Mouse (Mus musculus): ENCODE measurements around the gene Dop1b. TPM values are rescaled to one million over a fixed set of nuclear protein-coding genes. Genes with fewer than 3 reads are reported as not detected.
"Not testable (repeated sequence)": the region's sequence is repeated elsewhere in the genome, so short reads cannot be mapped to it uniquely, and the experiment has no call there.

Gene Dop1b
- polyA plus RNA-seq, 1 experiment, result 18.9 TPM

GRCm38 (mm10) chr16:93818691-93819324 lies 107.1 kb downstream of the Dop1b start:
- Histone ChIP-seq H3K27ac (replicated peaks; ENCODE audit: low read depth, low read length) (peak overlapping the region; percentile 67), H3K4me3 (ENCODE audit: insufficient read depth, low read depth, low read length) (no peak overlapping the region), H3K4me1 (ENCODE audit: control insufficient read depth, insufficient read depth, insufficient read length, low read length) (peaks cover 4% of the 10 kb centered on the region; the same call in 1 of the 2 replicates)

GRCm38 (mm10) chr16:93819325-93819696 lies 107.6 kb downstream of the Dop1b start:
- Histone ChIP-seq H3K4me3 (ENCODE audit: insufficient read depth, low read depth, low read length) (no peak overlapping the region), H3K4me1 (ENCODE audit: control insufficient read depth, insufficient read depth, insufficient read length, low read length) (peaks cover 4% of the 10 kb centered on the region; the same call in 1 of the 2 replicates), H3K27ac (replicated peaks; ENCODE audit: low read depth, low read length) (peak overlapping the region; percentile 51)

GRCm38 (mm10) chr16:93820040-93820439 lies 108.3 kb downstream of the Dop1b start:
- Histone ChIP-seq H3K4me1 (ENCODE audit: control insufficient read depth, insufficient read depth, insufficient read length, low read length) (peaks cover 4% of the 10 kb centered on the region; the same call in 1 of the 2 replicates), H3K4me3 (ENCODE audit: insufficient read depth, low read depth, low read length) (no peak overlapping the region), H3K27ac (replicated peaks; ENCODE audit: low read depth, low read length) (no peak overlapping the region)

GRCm38 (mm10) chr16:93821706-93822105 lies 110.0 kb downstream of the Dop1b start:
- Histone ChIP-seq H3K4me1 (ENCODE audit: control insufficient read depth, insufficient read depth, insufficient read length, low read length) (peaks cover 4% of the 10 kb centered on the region; the same call in 1 of the 2 replicates), H3K27ac (replicated peaks; ENCODE audit: low read depth, low read length) (no peak overlapping the region), H3K4me3 (ENCODE audit: insufficient read depth, low read depth, low read length) (no peak overlapping the region)

GRCm38 (mm10) chr16:93822433-93823225 lies 110.9 kb downstream of the Dop1b start:
- H3K4me3 ChIP-seq (ENCODE audit: insufficient read depth, low read depth, low read length); H3K27ac ChIP-seq (replicated peaks; ENCODE audit: low read depth, low read length); H3K4me1 ChIP-seq (ENCODE audit: control insufficient read depth, insufficient read depth, insufficient read length, low read length): not testable (repeated sequence)

GRCm38 (mm10) chr16:93824799-93825198 lies 113.1 kb downstream of the Dop1b start:
- Histone ChIP-seq H3K4me1 (ENCODE audit: control insufficient read depth, insufficient read depth, insufficient read length, low read length) (no peaks in the 10 kb centered on the region), H3K27ac (replicated peaks; ENCODE audit: low read depth, low read length) (no peak overlapping the region), H3K4me3 (ENCODE audit: insufficient read depth, low read depth, low read length) (no peak overlapping the region)

GRCm38 (mm10) chr16:93825463-93825862 lies 113.8 kb downstream of the Dop1b start:
- Histone ChIP-seq H3K4me3 (ENCODE audit: insufficient read depth, low read depth, low read length) (no peak overlapping the region), H3K4me1 (ENCODE audit: control insufficient read depth, insufficient read depth, insufficient read length, low read length) (no peaks in the 10 kb centered on the region), H3K27ac (replicated peaks; ENCODE audit: low read depth, low read length) (no peak overlapping the region)

- no peak overlapping the region for H3K4me3 ChIP-seq (ENCODE audit: insufficient read depth, low read depth, low read length)
- no peaks in the 10 kb centered on the region for H3K4me1 ChIP-seq (ENCODE audit: control insufficient read depth, insufficient read depth, insufficient read length, low read length)
- H3K27ac ChIP-seq (replicated peaks; ENCODE audit: low read depth, low read length), result no peak overlapping the region
These were observed 114.3 kb downstream of the Dop1b start for GRCm38 (mm10) chr16:93826054-93826453.

- not testable (repeated sequence) for H3K27ac ChIP-seq (replicated peaks; ENCODE audit: low read depth, low read length); H3K4me3 ChIP-seq (ENCODE audit: insufficient read depth, low read depth, low read length); H3K4me1 ChIP-seq (ENCODE audit: control insufficient read depth, insufficient read depth, insufficient read length, low read length)
These were observed 114.8 kb downstream of the Dop1b start for GRCm38 (mm10) chr16:93826478-93826877.

- no peak overlapping the region for H3K4me3 ChIP-seq (ENCODE audit: insufficient read depth, low read depth, low read length)
- H3K27ac ChIP-seq (replicated peaks; ENCODE audit: low read depth, low read length), result no peak overlapping the region
- no peaks in the 10 kb centered on the region for H3K4me1 ChIP-seq (ENCODE audit: control insufficient read depth, insufficient read depth, insufficient read length, low read length)
These were observed 115.2 kb downstream of the Dop1b start for GRCm38 (mm10) chr16:93826909-93827308.

- Histone ChIP-seq H3K27ac (replicated peaks; ENCODE audit: low read depth, low read length) (no peak overlapping the region), H3K4me3 (ENCODE audit: insufficient read depth, low read depth, low read length) (no peak overlapping the region), H3K4me1 (ENCODE audit: control insufficient read depth, insufficient read depth, insufficient read length, low read length) (no peaks in the 10 kb centered on the region)
These were observed 117.8 kb downstream of the Dop1b start for GRCm38 (mm10) chr16:93829526-93829925.

GRCm38 (mm10) chr16:93830071-93830470 lies 118.4 kb downstream of the Dop1b start:
- Histone ChIP-seq H3K27ac (replicated peaks; ENCODE audit: low read depth, low read length) (no peak overlapping the region), H3K4me3 (ENCODE audit: insufficient read depth, low read depth, low read length) (no peak overlapping the region)

GRCm38 (mm10) chr16:93830916-93831315 lies 119.2 kb downstream of the Dop1b start:
- no peak overlapping the region for H3K4me3 ChIP-seq (ENCODE audit: insufficient read depth, low read depth, low read length)
- H3K4me1 ChIP-seq (ENCODE audit: control insufficient read depth, insufficient read depth, insufficient read length, low read length), result no peaks in the 10 kb centered on the region
- H3K27ac ChIP-seq (replicated peaks; ENCODE audit: low read depth, low read length), result no peak overlapping the region

More at GRCm38 (mm10) chr16:93830071-93830470, 118.4 kb downstream of the Dop1b start:
- no peaks in the 10 kb centered on the region for H3K4me1 ChIP-seq (ENCODE audit: control insufficient read depth, insufficient read depth, insufficient read length, low read length)

GRCm38 (mm10) chr16:93831627-93832395 lies 120.1 kb downstream of the Dop1b start, which contains the start of gene Morc3:
TSS of gene Morc3 (plus strand) at chr16:93832121.
- peak within 1 kb of the TSS; percentile 77 for H3K27ac ChIP-seq (replicated peaks; ENCODE audit: low read depth, low read length)
- peak within 1 kb of the TSS; percentile 89 for H3K4me3 ChIP-seq (ENCODE audit: insufficient read depth, low read depth, low read length)
- no peaks in the 10 kb centered on the region for H3K4me1 ChIP-seq (ENCODE audit: control insufficient read depth, insufficient read depth, insufficient read length, low read length)

All from brown adipose tissue, adult 24 weeks (tissue).